Mouse (Mus musculus) embryonic fibroblast, embryonic 13.5 days (primary cell): ENCODE results near the gene Tnfrsf9.

Source experiments
- CTCF ChIP-seq: IDR thresholded peaks from 2 replicates; pipeline ENCODE4 v1.5.1; 2011; ENCODE audit warnings: mild to moderate bottlenecking, control low read depth, low read length, moderate library complexity, borderline replicate concordance; ENCODE audit not compliant: insufficient read depth
- POLR2A ChIP-seq: IDR thresholded peaks from 2 replicates; pipeline ENCODE4 v1.6.1; 2011; ENCODE audit warnings: low read depth, mild to moderate bottlenecking, control low read depth, low read length, moderate library complexity

DNA sequence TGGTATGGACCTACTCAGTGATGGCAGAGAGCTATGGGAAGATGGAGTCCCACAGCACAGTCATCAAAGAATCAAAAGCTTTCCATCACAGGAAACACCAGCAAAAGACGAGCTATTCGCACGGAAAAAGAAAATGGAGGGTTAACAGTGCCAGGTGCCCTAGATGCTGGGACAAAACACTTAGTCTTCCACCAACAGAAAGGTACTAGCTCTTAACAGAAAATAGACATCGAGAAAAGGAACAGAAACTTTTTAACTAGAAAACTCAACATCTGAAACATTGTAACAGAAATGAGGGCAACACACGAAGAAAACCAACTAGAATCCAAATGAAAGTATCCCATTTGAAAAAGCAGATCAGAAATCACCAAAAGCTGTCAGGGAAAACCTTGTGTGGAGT lies 65.8 kb downstream of the Tnfrsf9 start:
- no peak for TF ChIP-seq CTCF
- no peak for TF ChIP-seq POLR2A
